21 mouse cellular contexts compared by ENCODE assay signal in the genomic region with DNA sequence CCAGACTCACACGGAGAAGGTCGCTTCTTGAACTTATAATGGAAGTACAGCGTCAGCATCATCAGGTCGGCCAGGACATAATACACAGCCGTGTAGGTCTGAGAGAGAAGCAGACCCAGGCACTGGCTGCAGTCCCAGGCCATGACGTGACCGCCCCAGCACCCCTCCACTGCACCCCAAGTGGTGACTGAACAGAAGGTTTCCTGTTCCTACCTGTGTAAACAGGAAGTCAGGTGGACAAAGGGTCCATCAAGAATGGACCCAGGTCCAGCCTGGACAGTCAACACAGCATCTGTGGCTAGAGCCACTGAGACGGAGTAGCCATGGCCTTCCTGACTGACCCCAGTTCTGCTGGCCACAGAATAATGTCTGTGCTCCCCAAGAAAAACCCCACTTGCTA.
"Had no signal": no experiment of that assay in that cellular context is flagged by ENCODE, and none has a peak within 500 bp of the region (broad histone marks: within the 10 kb centered on the region; RNA-seq: fewer than 3 reads in every experiment).

No protein-coding gene starts in this region.

- ATAC-seq: intestine, embryonic 15.5 days; midbrain, embryonic 13.5 days; midbrain, embryonic 16.5 days had no signal

- H3K27ac ChIP-seq: intestine, embryonic 15.5 days; limb, embryonic 13.5 days; liver, embryonic 14.5 days; lung, embryonic 15.5 days; midbrain, embryonic 10.5 days; midbrain, embryonic 13.5 days; neural tube, embryonic 13.5 days; stomach, embryonic 15.5 days had no signal

- H3K9me3 ChIP-seq: intestine, embryonic 15.5 days; limb, embryonic 13.5 days; lung, embryonic 15.5 days; megakaryocyte, embryonic 14.5 days; midbrain, embryonic 10.5 days; midbrain, embryonic 13.5 days; neural tube, embryonic 13.5 days; stomach, embryonic 15.5 days had no signal

- H3K4me1 ChIP-seq: intestine, embryonic 15.5 days; limb, embryonic 13.5 days; midbrain, embryonic 10.5 days; midbrain, embryonic 13.5 days; neural tube, embryonic 13.5 days; stomach, embryonic 15.5 days had no signal

- DNase-seq: kidney, adult 18-20 months; kidney, postnatal 14 days; kidney, postnatal 4 days; left cerebral cortex, postnatal 4 days; lung, postnatal 10 days; lung, postnatal 36 days; retina, postnatal 1 day; right cerebral cortex, postnatal 25 days; spleen, adult 18-20 months; thymus, postnatal 25 days had no signal

- H3K27me3 ChIP-seq: intestine, embryonic 15.5 days; limb, embryonic 13.5 days; lung, embryonic 15.5 days; megakaryocyte, embryonic 14.5 days; midbrain, embryonic 13.5 days; neural tube, embryonic 13.5 days; stomach, embryonic 15.5 days had no signal

- H3K9ac ChIP-seq: intestine, embryonic 15.5 days; limb, embryonic 13.5 days; liver, embryonic 14.5 days; lung, embryonic 15.5 days; midbrain, embryonic 13.5 days; neural tube, embryonic 13.5 days; stomach, embryonic 15.5 days had no signal

- H3K4me3 ChIP-seq: intestine, embryonic 15.5 days; limb, embryonic 13.5 days; lung, embryonic 15.5 days; megakaryocyte, embryonic 14.5 days; midbrain, embryonic 10.5 days; midbrain, embryonic 13.5 days; myocyte; neural tube, embryonic 13.5 days; stomach, embryonic 15.5 days had no signal

- H3K4me2 ChIP-seq: intestine, embryonic 15.5 days; limb, embryonic 13.5 days; lung, embryonic 15.5 days; midbrain, embryonic 13.5 days; neural tube, embryonic 13.5 days; stomach, embryonic 15.5 days had no signal
